Mouse (Mus musculus) layer of hippocampus, postnatal 14 days (tissue): ENCODE results near the gene Stkld1. TPM values are rescaled to one million over a fixed set of nuclear protein-coding genes. Genes with fewer than 3 reads are reported as not detected.

Experiments used
- DNase-seq, 2 experiments: peaks; one replicate each; pipeline ENCODE4 v3.0.0; 2021 to 2022; ENCODE audit warnings: low spot score in 2 of 2, mixed read lengths in 1 of 2
- total RNA-seq, 2 experiments: library from RNA; stranded (reverse); gene quantifications; 2 replicates each; pipeline ENCODE4 v1.2.3; 2021

The Stkld1 gene
- total RNA-seq, 2 experiments from 2014 or later: 0.17 to 0.18 TPM

DNA sequence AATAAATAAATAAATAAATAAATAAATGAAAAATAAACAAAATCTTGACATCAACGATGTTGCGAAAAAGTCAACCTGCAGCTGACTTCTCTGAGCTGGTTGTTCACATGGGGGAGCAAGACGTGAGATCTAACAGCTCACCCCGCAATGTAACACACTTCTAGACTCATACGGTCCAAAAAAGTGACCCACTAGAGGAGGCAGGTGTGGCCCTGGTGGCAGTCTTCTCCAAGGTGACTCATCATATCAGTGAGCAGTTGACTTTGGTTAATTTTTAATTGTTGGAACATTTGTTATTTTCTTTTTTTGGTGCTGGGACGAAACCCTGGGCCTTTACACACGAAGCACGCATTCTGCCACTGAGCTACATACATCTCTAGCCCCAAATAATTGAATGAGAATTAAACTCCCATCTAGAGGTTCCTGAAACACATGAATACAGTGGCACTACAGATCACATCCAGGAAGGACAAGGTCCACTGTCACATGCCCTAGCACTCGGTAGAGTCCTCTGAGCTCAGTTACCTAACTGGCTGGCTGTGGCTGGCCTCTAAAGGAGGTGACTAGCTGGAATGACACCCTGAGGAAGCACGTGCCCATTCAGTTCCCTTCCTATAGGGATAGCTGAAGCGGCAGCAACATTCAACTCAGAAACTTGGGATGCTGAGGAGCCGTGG is 23.1 kb downstream of the Stkld1 start:
- DNase-seq: no peak

DNA sequence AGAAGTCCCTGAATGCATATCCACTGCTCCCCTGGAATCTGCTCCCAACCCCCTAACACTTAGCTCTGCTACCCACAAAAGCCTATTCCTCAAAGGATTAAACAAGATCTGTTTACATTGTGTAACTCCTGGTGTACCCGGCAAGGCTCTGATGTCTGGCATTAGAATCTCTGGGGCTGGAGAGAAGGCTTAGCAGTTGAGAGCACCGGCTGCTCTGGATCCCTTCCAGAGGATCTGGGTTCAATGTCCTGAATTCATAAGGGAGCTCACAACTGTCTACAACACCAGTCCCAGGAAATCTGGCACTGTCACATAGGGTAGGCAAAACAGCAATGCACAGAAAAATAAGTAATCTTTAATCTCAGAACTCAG is 23.6 kb downstream of the Stkld1 start:
- DNase-seq: no peak

DNA sequence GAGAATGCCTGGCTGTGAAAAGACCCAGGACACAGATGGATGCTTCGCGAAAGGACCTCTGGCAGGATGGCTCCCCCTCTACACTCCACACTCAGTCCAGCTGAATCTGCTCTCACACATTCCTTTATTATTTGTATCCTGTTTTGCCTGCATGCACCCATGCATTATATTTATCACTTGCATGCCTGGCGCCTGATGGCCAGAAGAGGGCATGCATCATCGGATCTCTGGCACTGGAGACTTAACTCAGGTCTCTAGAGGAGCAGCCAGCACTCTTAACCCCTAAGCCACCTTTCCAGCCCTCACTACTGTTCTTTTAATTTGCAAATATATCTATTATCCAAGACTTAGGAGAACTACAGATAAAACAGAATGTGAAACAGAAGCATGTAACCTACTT is 26.9 kb downstream of the Stkld1 start:
- no peak for DNase-seq

DNA sequence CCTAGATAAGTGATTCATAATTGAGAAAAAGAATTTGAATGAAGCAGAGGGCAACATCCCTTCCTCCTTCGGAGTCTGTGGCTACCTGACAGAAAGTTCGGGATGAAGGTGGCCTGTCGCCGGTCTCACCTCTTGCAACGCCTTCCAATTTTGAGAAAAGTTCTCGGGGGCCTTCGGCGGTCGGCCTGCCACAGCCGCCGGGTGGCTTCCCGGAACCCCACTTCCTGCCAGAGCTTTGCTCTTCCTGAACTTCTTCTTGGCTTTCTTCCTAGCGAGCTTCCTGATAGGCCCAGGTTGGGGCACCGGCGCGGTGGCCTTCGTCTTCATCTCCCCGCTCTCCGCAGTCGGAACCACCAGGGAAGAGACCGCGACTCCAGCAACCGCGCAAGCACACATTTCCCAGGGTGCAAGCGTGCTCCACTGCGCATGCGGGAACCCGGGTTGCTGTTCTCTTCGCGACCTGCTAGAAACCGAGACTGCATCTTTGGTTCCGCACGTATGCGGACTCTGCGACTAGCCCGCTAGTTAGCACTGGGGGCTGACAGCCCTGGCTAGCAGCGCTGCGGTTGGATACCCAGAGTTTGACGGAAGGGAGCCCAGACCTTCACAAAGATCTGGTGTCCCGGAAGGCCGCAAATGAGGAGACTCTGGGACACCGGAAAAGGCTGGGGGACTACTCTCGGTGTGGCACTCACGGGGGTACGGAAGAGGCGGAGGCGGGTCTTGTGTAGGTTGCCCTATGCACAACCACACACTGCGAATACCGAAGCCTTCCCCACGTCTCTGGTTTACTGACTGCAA is 30.3 kb downstream of the Stkld1 start, which contains the start of gene Rexo4:
Gene Rexo4, minus strand, starts transcription at position 464 of the 801 bp plus-strand sequence.
- peak; percentile 97 to 98 for DNase-seq

DNA sequence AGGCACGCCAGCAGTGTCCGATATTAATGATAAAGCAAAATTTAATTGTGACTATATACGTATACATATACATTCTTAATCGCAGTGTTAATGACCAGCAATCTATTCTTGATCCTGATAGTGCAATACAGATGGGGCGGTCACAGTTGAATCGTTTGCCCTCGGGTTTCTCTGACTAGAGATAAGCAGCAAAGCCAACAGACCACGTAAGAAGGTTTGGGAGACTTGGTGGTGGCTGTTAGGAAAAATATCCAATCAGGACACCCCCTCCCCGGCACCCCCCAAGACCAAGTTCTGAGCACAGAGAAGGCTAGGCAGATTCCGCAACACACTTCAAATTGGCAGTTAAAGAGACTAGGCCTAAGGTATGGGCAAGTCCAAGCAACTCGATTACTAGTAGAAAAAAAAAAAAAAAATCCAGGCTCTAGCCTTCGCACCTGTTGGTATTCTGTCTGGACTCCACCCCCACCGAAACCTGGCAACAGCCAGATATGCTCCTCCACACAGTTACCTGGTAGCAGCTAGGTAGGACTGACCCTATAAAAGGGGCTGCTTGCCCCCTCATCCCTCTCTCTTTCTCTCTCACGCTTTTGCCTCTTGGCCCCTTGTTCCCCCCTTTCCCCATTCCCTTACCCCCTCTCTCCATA is 31.0 kb downstream of the Stkld1 start:
- no peak for DNase-seq

DNA sequence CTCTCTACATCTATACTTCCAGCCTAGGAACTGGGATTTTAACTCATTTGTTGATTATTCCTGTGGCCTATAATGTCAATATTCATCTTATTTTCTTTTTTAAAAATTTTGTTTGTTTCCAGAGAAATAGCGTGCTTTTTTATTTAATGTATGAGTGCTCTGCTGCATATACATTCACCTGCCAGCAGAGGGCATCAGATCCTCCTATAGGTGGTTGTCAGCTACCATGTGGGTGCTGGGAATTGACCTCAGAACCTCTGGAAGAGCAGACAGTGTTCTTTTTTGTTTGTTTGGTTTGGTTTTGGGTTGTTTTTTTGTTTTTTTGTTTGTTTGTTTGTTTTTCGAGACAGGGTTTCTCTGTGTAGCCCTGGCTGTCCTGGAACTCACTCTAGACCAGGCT is 33.4 kb downstream of the Stkld1 start:
- no peak for DNase-seq

DNA sequence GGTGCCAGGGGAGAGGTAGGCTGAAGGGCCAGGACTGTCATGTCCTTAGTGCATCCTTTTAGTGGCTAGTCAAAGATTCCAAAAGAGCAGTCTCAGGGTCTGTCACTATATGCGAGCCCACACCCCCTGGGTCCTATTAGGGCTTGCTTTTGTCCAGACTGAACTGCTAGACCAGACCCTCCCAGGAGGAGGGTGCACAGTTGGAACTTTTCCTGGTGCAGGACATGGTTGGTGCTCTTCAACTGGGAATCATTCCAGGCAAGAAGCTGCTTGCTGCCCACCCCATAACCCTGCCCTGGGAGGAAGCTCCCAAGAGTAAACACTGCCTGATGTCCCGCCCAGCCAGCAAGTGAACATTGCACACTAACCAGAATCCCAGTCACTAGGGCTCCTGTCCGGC is 39.3 kb downstream of the Stkld1 start, which contains the start of gene Adamts13:
Gene Adamts13, plus strand, starts transcription at position 301 of the 400 bp plus-strand sequence.
- no peak for DNase-seq

DNA sequence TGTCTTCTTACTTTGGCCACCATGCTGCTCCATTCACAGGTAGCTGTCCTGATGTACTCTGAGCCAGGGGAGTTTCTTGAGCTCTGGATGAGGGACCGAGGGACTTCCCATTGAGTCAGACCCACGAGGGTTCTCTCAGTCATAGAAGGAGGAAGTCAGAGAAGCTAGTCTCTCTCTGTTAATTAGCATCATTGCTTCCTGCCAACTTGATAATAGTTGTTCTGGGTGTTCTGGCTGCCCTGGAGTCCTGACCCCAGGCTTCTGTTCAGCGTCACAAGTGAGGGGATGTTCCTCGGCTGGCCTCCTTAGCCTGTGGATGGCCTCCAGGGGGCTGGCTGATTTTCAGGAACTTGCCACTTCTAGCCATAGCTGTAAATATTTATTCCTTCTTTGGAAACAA is 40.1 kb downstream of the Stkld1 start:
- DNase-seq: no peak

DNA sequence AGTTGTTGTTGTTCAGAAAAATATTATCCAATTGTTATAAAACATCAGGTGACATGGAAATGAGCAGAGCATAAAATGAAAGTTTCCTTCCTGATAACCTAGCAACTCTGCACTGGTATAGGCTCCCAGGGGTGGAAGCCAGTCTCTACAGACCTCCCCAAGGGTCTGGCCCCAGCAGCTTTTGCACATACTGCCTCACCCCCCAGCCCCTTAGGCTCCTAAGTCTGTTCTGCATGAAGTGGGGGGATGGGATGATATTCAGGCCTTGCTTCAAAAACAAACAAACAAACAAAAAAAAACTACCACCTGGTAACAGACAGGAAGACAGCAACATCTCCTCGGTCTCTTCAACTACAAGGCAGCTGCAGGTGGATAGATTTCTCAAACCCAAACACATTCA is 46.5 kb downstream of the Stkld1 start:
- DNase-seq: no peak

DNA sequence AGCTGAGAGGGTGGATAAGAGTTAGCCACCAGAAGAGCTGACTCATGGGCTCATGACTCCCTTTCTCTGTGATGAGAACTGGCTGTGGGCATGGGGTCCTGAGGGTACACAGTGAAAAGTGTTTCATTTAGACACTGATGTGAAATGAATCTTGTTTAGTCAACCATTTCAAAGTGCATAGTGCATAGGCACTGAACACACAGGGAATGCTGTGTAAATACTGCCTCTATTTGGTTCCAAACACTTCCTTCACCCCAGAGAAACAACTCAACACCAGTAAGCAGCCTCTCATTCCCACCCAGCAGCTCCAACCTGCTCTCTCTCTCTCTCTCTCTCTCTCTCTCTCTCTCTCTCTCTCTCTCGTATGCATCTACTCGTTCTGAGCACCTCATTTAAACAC is 50.3 kb downstream of the Stkld1 start:
- no peak for DNase-seq

DNA sequence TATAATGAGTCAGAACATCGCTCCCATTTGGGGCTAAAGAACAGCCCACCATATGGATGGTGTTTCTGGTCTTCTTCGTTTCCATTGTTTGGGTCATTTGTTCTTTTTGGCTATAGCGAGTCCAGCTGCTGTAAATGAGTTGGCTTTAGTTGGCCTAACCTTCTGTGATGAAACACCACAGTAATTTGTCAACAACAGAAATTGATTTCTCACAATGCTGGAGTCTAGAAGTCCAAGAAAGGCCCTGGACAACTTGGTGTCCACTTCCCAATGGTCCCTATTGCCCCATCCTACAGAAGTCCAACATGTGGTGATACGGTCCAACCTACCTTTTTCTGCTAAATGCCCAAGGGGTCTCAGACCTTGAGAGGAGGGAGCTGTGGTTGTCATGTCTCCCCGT is 50.8 kb downstream of the Stkld1 start:
- DNase-seq: no peak

DNA sequence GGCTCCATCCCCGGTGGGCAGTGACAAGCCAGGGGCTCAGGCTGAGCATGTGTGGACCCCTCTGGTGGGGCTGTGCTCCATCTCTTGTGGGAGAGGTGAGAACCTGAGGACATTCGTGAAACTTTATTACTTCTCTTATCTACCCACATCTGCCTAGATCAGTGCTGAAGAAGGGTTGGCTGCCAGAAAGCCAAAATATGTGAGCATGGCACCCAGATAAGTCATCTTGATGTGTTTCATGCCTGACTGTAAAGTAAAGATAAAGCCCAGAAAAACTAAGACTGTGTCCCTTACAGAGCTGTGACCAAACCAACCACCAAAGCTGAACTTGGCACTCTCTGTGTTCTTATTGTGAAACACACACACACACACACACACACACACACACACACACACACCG is 60.1 kb downstream of the Stkld1 start:
- no peak for DNase-seq

DNA sequence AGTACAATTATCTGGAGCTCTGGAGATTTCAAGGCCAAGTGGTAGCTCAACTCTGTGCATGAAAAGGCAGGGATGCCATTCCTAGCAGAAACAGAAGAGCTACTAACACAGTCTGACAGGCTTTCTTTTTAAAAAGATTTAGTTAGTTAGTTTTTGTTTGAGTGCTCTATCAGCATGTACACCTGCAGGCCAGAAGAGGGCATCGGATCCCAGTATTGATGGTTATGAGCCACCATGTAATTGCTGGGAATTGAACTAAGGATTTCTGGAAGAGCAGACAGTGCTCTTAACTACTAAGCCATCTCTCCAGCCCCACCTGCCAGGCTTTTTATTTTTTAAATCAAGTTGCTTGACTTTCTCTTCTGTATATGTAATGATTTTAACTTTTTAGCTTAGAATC is 63.7 kb downstream of the Stkld1 start:
- DNase-seq: no peak

DNA sequence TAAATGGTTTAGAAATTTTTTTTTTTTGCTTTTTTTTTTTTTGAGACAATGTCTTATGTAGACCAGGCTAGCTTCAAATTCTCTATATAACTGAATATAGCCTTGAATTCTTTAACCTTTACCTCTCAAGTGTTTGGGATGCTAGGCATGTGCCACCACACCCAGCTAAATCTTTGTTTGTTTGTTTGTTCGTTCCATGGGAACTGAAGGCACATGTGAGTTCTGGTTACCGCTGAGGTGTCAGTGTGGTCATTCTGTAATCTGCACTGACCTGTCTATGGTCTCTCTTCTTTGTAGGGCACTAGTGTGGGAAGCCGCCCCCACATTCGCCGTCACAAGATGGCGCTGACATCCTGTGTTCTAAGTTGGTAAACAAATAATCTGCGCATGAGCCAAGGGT is 64.1 kb downstream of the Stkld1 start:
- no peak for DNase-seq

Other genes starting within 250 kb of the Stkld1 start
- gene Abo, start 69.1 kb upstream of the Stkld1 start, total RNA-seq: not detected
- 10 to 100 TPM; 27.9 to 28.9 TPM for gene Surf6, start 31.2 kb upstream of the Stkld1 start, total RNA-seq
- gene Med22, start 23.4 kb upstream of the Stkld1 start, total RNA-seq: 10 to 100 TPM; 42.9 to 46.5 TPM
- gene Rpl7a, start 23.3 kb upstream of the Stkld1 start, total RNA-seq: 100 to 1,000 TPM; 274 to 302 TPM
- gene Surf2, start 17.7 kb upstream of the Stkld1 start, total RNA-seq: 10 to 100 TPM; 32.4 to 38.4 TPM
- 10 to 100 TPM; 87.5 to 90.6 TPM for gene Surf1, start 17.5 kb upstream of the Stkld1 start, total RNA-seq
- gene Surf4, start 119 bp upstream of the Stkld1 start, total RNA-seq: 10 to 100 TPM; 60.2 to 61.7 TPM
- gene Rexo4, start 30.3 kb downstream of the Stkld1 start, total RNA-seq: 10 to 100 TPM; 53.5 to 55.7 TPM
- gene Adamts13, start 39.4 kb downstream of the Stkld1 start, total RNA-seq: 1 to 10 TPM; 1.4 to 1.7 TPM
- gene Cacfd1, start 75.9 kb downstream of the Stkld1 start, total RNA-seq: 10 to 100 TPM; 50.6 to 52.1 TPM
- gene Slc2a6, start 94.0 kb downstream of the Stkld1 start, total RNA-seq: 10 to 100 TPM; 46.3 to 46.7 TPM
- 1 to 10 TPM; 1.1 to 1.4 TPM for gene Mymk, start 138.1 kb downstream of the Stkld1 start, total RNA-seq
- 10 to 100 TPM; 12.7 to 14.7 TPM for gene Adamtsl2, start 145.3 kb downstream of the Stkld1 start, total RNA-seq
- gene Fam163b, start 208.4 kb downstream of the Stkld1 start, total RNA-seq: 100 to 1,000 TPM; 110 to 119 TPM
- under 1 TPM; 0.48 to 0.91 TPM for gene Dbh, start 231.2 kb downstream of the Stkld1 start, total RNA-seq